Mouse (Mus musculus) lung, postnatal 36 days (tissue): ENCODE data around the gene Ctnnbip1.
"Not testable (repeated sequence)": the region's sequence is repeated elsewhere in the genome, so short reads cannot be mapped to it uniquely, and the experiment has no call there.

Source experiments
- DNase-seq: peaks from one replicate; pipeline ENCODE4 v3.0.0; 2022; ENCODE audit warnings: mixed read lengths

The Ctnnbip1 gene

GRCm38 (mm10) chr4:149590200-149590599 is 72.2 kb downstream of the Ctnnbip1 start:
- no peak for DNase-seq

GRCm38 (mm10) chr4:149591486-149591885 is 73.5 kb downstream of the Ctnnbip1 start:
- no peak for DNase-seq

DNA sequence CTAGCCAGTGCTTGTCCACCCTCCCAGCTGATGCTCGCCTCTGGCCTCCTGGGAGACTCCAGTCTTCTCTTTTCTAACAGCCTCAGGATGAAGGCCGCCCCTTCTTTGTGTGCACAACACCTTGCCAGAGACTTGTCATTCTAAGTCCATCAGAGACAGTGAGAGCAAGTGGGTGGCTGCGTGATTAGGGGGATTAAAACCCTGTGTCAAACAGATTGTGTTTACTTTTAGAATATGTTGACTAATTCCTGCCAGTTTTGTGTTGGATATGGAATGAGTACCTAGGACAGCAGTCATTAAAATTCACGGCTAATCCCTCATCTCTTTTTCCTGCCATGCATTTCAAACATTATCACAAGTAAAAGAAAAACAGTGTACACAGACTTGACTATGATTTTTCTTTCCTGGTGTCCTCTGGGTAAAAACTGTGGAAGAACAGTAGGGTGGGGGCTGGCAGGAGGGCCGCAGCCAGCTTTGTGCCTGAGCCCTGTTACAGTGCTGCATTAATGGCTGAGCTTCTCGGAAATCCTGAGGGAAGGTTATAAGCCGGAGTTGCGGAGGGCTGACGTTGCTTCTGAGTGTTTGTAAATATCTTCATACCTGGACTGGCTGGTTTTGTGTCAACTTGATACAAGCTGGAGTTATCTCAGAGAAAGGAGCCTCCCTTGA is 77.0 kb downstream of the Ctnnbip1 start:
- no peak for DNase-seq

DNA sequence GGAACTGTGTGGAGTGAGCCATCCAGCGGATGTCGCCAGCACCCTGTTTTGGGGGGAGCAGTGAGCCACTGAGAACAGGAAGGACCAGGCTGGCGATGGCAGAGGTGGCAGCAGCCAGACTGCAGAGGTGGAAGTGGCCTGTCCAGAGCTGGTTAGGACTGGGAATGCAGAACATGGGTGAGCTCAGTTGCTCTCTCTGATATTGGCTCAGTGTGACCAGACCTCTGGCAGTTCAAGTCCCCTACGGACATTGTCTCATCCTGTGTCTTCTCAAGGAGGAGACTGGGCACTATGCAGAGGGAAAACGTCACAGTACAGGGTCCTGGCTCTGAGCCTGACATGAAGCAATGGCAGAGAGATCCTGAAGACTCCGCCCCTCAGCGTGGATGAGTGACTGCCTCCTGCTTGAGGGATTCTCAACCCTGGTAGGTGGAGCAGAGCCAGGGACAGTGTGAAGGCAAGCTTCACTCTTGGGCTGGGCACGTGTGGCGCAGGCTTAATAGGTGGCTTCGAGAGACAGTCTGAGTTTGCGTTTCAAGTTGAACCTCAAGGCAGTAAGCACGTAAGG is 79.7 kb downstream of the Ctnnbip1 start:
- DNase-seq = peak; percentile 81

GRCm38 (mm10) chr4:149599549-149599948 is 81.5 kb downstream of the Ctnnbip1 start:
- no peak for DNase-seq

DNA sequence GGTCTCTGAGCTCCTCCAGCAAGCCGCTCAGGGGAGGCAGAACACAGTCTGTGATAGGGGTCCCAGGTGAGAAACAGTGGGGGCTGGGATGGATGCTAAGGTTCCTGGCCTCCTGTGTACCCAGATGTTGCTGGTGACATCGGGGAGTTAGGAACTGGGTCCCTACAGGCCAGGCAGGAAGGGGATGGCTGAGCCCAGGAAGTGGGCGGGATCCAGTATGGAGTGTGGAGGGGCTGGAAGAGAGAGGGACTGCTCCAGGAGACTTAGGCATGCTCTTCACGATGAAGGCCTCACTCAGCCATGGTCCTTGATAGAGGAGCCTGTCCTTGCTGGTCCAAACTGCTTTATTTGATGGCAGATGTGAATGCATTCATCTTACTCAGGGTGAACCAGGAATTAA is 82.1 kb downstream of the Ctnnbip1 start:
- DNase-seq = no peak

GRCm38 (mm10) chr4:149601484-149601883 is 83.4 kb downstream of the Ctnnbip1 start:
- DNase-seq = peak; percentile 76

DNA sequence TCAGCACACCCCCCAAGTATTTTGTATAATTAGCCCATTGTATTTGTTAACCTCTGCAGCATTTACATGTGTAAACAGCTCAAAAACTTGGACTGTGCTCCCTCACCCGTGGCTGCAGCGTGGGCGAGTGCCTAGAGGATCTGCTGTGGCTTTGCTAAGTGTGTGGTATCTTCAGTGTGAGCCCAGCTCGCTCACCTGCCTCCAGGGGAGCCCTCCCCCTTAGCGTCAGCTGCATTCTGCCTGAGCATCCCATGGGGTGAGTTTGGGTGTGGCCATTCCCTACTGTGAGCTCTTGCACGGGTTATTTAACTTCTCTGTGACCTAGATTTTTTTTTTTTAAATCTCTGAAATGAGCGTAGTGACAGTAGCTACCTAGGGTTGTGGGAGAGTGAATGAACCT is 84.2 kb downstream of the Ctnnbip1 start:
- DNase-seq = no peak

DNA sequence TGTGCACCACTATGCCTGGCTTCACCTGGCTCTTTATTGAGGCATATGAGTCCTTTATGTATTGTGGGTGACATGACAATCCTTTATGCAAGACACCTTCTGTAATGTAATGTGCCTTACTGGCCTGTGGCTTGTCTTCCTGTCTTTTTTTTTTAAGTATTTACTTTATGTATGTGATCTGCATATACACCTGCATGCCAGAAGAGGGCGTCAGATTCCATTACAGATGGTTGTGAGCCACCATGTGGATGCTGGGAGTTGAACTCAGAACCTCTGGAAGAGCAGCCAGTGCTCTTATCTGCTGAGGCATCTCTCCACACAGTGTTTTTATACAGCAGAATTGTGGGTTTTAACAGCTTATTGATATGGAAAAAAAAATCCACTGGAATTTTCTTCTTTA is 85.8 kb downstream of the Ctnnbip1 start:
- no peak for DNase-seq

- DNase-seq = no peak
Measured at GRCm38 (mm10) chr4:149604518-149604917, 86.5 kb downstream of the Ctnnbip1 start.

DNA sequence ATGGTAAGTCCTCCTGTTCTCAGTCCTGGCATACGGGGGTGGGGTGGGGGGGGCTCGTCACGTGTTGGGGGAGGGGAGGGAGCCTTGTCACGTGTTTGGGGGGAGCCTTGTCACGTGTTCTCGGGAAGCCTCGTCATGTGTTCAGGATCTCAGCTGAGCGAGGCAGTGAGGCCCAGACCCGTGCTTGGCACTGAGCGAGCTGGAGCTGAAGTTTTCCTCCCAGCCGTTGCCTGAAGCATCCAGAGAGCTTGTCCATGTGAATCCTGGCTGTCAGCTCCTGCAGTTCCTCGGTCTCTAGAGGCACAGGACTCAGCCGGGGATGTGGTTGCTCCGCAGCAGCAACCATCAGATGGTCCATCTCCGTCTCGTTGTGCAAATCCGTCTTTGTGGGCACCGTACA is 88.0 kb downstream of the Ctnnbip1 start:
- no peak for DNase-seq

DNA sequence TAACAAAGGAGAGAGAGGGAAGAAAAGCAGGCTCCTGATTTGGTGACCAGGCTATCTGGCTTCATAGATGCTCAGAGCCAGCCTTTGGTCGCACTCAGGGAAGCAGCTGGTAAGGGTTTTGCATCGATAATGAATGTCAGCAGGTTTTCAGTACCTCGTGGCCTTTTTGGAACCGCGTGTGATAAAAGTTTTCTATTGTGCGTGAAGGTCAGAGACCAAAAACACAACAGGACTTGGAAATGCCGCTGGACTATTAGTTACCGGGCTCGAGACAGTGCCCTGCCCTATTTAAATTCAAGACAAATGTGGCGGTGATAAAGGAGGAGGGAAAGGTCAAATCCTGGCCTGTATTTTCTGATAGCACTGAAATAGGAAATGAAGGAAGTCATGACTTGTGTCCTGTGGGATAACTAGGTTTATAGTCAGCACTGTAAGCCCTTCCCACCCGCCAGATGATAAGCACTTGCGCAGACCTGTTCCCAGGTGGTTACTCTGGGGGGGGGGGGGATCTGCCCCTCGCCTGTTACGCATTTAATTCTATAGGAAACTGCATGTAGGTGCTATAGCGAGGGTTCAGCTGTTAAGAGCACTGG is 88.8 kb downstream of the Ctnnbip1 start:
- no peak for DNase-seq

- DNase-seq = no peak
Measured at GRCm38 (mm10) chr4:149607591-149608308, 89.7 kb downstream of the Ctnnbip1 start.

DNA sequence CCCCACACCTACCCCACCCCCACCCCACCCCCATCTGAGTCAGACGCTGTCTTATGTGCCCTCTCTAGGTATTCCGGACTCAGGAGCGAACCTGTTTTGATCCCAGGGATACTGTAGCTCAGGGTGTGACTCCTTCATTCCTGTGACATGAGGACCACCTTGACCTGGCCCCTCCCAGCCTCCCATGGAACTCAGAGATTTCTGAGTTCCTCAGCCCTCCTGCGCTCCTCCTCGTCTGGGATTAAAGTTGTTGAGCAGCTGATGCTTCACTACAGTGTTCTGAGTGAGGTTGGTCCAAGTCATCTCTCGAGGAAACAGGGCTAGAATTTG is 90.2 kb downstream of the Ctnnbip1 start:
- DNase-seq = no peak

DNA sequence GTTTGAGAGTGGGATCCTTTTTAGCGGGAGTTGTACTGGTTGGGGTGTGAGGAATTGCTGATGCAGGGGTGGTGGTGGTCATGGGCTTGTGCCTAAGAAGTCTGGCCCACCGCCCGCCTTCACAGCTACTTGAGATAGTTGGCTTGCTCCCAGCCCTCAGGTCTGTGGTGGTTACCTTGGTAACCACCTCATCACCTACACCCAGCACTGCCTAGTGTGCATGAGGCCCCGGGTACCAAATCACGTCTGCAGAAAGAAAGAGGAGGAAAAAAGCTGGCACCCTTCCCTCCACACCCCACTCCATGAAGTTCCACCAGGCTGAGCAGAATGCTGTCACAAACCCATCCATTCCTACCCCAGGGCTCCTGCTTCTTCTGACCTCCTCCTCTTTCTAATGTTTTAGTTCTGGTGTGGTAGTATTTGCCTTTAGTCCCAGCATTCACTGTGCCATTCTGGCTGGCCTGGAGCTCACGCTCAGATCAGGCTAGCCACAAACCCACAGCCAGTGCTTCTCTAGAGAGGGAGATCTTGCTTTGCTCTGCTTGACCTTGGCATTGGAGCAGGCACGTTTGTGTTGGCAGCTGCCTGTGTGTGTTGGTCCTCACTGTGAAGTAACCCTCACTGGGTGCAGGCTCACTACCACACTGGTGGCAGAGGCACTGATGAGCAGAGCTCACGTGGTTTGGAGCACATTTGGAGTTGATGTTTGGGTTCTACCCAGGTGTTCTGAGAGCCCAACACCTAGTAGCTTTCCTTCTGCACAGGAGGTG is 91.4 kb downstream of the Ctnnbip1 start:
- DNase-seq = no peak

GRCm38 (mm10) chr4:149611376-149612044 is 93.5 kb downstream of the Ctnnbip1 start:
- DNase-seq = peak; percentile 74

- DNase-seq = not testable (repeated sequence)
Measured at GRCm38 (mm10) chr4:149613497-149613896, 95.5 kb downstream of the Ctnnbip1 start.

- DNase-seq = no peak
Measured at GRCm38 (mm10) chr4:149614869-149615268, 96.8 kb downstream of the Ctnnbip1 start.
